Mouse (Mus musculus): ENCODE data around the gene Cnot1. TPM values are rescaled to one million over a fixed set of nuclear protein-coding genes. Genes with fewer than 3 reads are reported as not detected.

The Cnot1 gene
- polyA plus RNA-seq, 1 experiment, result 63.2 TPM

DNA sequence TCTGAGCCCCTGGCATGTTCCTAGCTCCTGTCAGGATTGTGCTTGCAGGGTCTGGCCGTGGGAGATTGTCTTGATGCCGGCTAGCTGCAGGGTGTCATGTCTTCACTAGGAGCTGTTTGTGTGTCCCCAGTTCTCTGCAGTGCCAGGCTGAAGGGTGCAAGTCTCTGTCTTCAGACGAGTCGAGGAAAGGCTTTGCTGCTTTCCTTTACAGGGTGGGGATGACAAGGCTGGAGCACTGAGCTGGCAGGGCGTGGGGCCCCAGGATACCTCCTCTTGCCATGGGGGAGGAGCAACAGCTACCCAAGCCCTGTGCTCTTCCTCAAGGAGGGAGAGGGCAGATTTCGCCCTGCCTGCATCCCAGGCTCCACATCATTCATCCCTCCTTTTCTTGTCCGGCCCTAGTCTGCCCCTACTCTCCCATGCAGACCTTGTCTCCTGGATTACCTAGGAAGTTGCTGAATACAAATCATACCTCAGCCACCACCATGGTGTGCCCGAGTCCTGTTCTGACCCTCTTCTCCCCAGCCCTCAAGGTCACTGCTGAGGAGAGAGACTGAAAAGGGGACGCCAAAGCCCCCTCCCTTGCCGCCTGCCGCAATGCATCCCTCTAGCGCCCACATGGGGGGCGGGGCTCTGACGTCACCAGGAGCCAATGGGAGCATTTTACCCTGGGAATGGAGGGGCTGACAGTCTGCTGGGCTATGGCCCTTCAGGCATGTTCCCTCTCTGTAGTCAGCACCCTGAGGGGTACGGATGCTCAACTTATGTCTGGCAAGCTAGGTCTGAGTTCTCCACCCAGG is 103.6 kb downstream of the Cnot1 start:
- TF ChIP-seq CTCF (IDR thresholded peaks at IDR 0.05; ENCODE audit: extremely low read depth, insufficient read length, insufficient replicate concordance, low read depth, low read length) (no peak), POLR2A (IDR thresholded peaks at IDR 0.05; ENCODE audit: low read depth, low read length) (no peak)
- H3K27ac ChIP-seq (ENCODE audit: insufficient read depth, low read depth, low read length), result no peak overlapping the region
- 9% methylated on average over 15 of the region's 15 CpGs for WGBS
- peak overlapping the region; percentile 59 for H3K4me3 ChIP-seq (ENCODE audit: low read depth, low read length)
- H3K36me3 ChIP-seq (ENCODE audit: control insufficient read depth, insufficient read depth, low read length), result no peaks in the 10 kb centered on the region
- H3K4me1 ChIP-seq (ENCODE audit: control insufficient read depth, insufficient read depth, insufficient read length, low read length), result peaks cover 3% of the 10 kb centered on the region; the same call in 1 of the 2 replicates
- H3K27me3 ChIP-seq (ENCODE audit: control insufficient read depth, insufficient read depth, low read length), result no peaks in the 10 kb centered on the region; the same call in none of the 2 replicates

DNA sequence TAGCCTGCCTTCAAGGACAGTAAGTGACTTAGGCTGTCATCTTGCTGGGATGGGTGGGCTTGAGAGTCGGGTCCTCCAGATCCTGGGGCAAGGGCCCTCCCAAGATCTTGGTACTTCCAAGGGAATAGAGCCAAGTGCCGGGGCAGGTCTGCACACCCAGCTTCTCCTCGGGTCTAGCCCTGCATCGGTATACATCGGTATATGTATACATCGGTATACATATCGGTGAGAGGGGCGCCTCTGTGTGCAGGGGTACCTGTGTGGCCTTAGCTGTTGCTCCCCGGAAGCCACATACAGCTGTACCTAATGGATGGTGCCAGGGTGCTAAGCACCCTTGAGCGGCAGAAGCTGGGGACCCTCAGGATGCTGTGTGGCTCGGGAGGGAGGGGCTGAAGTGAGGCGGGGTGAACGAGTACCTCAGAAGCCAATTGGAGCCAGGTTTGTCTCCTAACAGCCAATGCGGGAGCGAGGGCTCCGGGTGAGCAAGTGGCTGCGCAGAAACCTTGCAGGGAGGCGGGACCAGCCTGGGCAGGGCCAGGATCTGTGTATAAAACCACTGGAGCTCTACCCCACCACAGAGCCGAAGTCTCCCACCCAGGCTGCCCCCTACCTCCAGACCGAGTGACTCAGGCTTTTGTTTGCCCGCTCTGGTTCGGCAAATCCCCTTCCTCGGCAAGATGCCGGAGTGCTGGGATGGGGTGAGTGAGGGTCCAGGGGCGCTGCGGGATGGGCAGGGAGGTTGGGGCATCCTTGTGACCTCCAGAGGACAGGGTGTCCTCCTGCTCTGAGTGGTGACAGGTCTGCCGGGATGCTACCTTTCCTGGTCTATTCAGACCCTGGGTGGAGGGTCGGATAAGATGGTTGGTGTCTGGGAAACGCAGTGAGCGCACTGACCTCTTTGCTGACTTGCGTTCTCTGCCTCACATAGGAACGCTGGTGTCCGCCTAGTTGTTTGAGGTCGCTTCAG is 104.5 kb downstream of the Cnot1 start:
- Histone ChIP-seq H3K4me3 (ENCODE audit: low read depth, low read length) (peak overlapping the region; percentile 59), H3K27ac (ENCODE audit: insufficient read depth, low read depth, low read length) (no peak overlapping the region), H3K27me3 (ENCODE audit: control insufficient read depth, insufficient read depth, low read length) (no peaks in the 10 kb centered on the region; the same call in none of the 2 replicates), H3K4me1 (ENCODE audit: control insufficient read depth, insufficient read depth, insufficient read length, low read length) (peaks cover 3% of the 10 kb centered on the region; the same call in 1 of the 2 replicates), H3K36me3 (ENCODE audit: control insufficient read depth, insufficient read depth, low read length) (no peaks in the 10 kb centered on the region)
- WGBS, result 3% methylated on average over 34 of the region's 34 CpGs
- TF ChIP-seq CTCF (IDR thresholded peaks at IDR 0.05; ENCODE audit: extremely low read depth, insufficient read length, insufficient replicate concordance, low read depth, low read length), result no peak
- no peak for TF ChIP-seq POLR2A (IDR thresholded peaks at IDR 0.05; ENCODE audit: low read depth, low read length)

DNA sequence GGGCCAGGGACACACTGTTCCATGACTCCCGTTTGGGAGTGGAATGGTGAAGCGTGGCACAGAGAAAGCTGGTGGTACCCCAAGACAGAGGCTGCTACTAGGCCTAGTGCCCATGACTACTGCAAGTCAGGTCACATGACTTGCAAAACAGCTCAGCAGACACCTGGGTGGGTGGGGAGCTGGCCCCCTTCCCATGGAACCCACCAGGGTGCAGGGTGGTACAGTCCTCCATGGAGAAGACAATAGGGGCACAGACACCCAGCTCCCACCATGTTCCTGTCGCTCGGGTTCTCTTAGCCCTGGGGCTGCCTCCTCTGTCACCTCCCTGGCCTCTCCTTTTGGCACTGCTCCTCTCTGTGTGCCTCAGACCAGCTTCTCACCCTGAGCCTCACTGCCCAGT is 105.5 kb downstream of the Cnot1 start:
- WGBS, result 72% methylated on average over 4 of the region's 4 CpGs
- H3K27me3 ChIP-seq (ENCODE audit: control insufficient read depth, insufficient read depth, low read length), result no peaks in the 10 kb centered on the region; the same call in none of the 2 replicates
- H3K27ac ChIP-seq (ENCODE audit: insufficient read depth, low read depth, low read length), result no peak overlapping the region
- TF ChIP-seq CTCF (IDR thresholded peaks at IDR 0.05; ENCODE audit: extremely low read depth, insufficient read length, insufficient replicate concordance, low read depth, low read length) (no peak), POLR2A (IDR thresholded peaks at IDR 0.05; ENCODE audit: low read depth, low read length) (no peak)
- no peaks in the 10 kb centered on the region for H3K36me3 ChIP-seq (ENCODE audit: control insufficient read depth, insufficient read depth, low read length)
- peaks cover 3% of the 10 kb centered on the region; the same call in 1 of the 2 replicates for H3K4me1 ChIP-seq (ENCODE audit: control insufficient read depth, insufficient read depth, insufficient read length, low read length)
- no peak overlapping the region for H3K4me3 ChIP-seq (ENCODE audit: low read depth, low read length)

DNA sequence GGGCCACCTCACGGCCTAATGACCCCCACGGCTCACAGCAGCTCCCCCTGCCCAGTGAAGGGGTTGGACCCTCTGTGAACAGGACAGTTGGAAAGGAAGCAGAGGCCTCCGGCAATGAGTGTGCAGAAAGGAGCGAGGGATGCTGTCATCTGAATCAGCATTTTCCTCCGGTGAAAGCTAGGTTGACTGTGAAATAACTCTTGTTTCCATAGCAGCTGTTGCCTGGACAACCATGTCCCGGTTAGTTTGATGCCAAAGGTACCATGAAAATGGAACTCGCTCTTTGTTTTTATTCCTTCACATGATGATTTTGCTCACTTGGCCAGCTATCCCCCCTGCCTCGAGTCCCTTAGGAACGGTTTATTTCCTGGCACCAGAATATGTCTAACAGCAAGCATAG is 107.0 kb downstream of the Cnot1 start:
- H3K27me3 ChIP-seq (ENCODE audit: control insufficient read depth, insufficient read depth, low read length), result peaks cover 3% of the 10 kb centered on the region
- H3K4me1 ChIP-seq (ENCODE audit: control insufficient read depth, insufficient read depth, insufficient read length, low read length), result peaks cover 3% of the 10 kb centered on the region; the same call in 1 of the 2 replicates
- no peaks in the 10 kb centered on the region for H3K36me3 ChIP-seq (ENCODE audit: control insufficient read depth, insufficient read depth, low read length)
- H3K27ac ChIP-seq (ENCODE audit: insufficient read depth, low read depth, low read length), result no peak overlapping the region
- no peak overlapping the region for H3K4me3 ChIP-seq (ENCODE audit: low read depth, low read length)
- WGBS, result 59% methylated on average over 9 of the region's 9 CpGs
- TF ChIP-seq POLR2A (IDR thresholded peaks at IDR 0.05; ENCODE audit: low read depth, low read length), result no peak
- no peak for TF ChIP-seq CTCF (IDR thresholded peaks at IDR 0.05; ENCODE audit: extremely low read depth, insufficient read length, insufficient replicate concordance, low read depth, low read length)

DNA sequence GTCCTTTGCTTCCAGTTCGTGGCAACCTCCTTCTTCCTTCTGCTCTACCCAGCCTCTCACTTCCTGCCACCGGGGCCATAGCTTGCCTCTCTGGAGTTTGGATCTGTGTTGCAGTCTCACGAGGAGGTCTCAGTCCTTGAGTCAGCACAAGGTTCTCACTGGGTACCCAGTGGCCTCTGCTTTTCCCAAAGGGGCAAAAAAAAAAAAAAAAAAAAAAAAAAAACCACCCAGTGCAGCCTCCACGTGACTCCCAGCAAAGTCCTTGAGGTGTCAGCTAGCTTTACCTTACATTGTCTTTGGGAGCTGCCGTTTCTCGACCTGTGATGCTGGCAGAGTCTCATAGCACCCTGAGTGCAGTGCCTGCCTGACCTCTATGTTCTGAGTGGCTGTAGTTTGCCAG is 109.1 kb downstream of the Cnot1 start:
- 20% methylated on average over 6 of the region's 6 CpGs for WGBS

DNA sequence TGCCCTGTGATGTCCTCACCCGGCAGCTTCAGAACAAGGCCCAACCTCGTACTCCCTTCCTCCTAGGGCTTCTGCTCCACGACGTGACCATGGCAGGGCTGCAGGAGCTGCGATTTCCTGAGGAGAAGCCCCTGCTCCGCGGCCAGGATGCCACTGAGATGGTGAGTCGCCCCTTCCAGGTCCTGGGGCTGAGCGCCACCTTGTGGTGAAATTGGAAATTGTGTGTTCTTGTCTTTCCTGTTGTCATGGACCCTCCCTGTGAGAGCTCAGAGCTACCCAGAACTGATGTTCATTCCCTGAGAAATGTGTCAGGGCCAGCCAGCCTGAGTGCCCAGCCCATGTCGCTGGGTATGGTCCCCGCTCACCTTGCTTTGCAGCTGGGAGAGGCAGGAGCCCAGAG is 110.1 kb downstream of the Cnot1 start:
- no peaks in the 10 kb centered on the region for H3K4me1 ChIP-seq (ENCODE audit: control insufficient read depth, insufficient read depth, insufficient read length, low read length)
- WGBS, result 4% methylated on average over 11 of the region's 11 CpGs
- H3K27me3 ChIP-seq (ENCODE audit: control insufficient read depth, insufficient read depth, low read length), result peaks cover 7% of the 10 kb centered on the region; the same call in 1 of the 2 replicates
- H3K36me3 ChIP-seq (ENCODE audit: control insufficient read depth, insufficient read depth, low read length), result no peaks in the 10 kb centered on the region
- H3K27ac ChIP-seq (ENCODE audit: insufficient read depth, low read depth, low read length), result no peak overlapping the region
- H3K4me3 ChIP-seq (ENCODE audit: low read depth, low read length), result no peak overlapping the region
- no peak for TF ChIP-seq POLR2A (IDR thresholded peaks at IDR 0.05; ENCODE audit: low read depth, low read length)
- TF ChIP-seq CTCF (IDR thresholded peaks at IDR 0.05; ENCODE audit: extremely low read depth, insufficient read length, insufficient replicate concordance, low read depth, low read length), result peak; percentile 76

More for the DNA sequence above, 109.1 kb downstream of the Cnot1 start:
- Histone ChIP-seq H3K4me3 (ENCODE audit: low read depth, low read length) (no peak overlapping the region), H3K27me3 (ENCODE audit: control insufficient read depth, insufficient read depth, low read length) (peaks cover 7% of the 10 kb centered on the region; the same call in 1 of the 2 replicates), H3K27ac (ENCODE audit: insufficient read depth, low read depth, low read length) (no peak overlapping the region), H3K36me3 (ENCODE audit: control insufficient read depth, insufficient read depth, low read length) (no peaks in the 10 kb centered on the region), H3K4me1 (ENCODE audit: control insufficient read depth, insufficient read depth, insufficient read length, low read length) (no peaks in the 10 kb centered on the region; the same call in 1 of the 2 replicates)
- TF ChIP-seq CTCF (IDR thresholded peaks at IDR 0.05; ENCODE audit: extremely low read depth, insufficient read length, insufficient replicate concordance, low read depth, low read length), result no peak
- TF ChIP-seq POLR2A (IDR thresholded peaks at IDR 0.05; ENCODE audit: low read depth, low read length), result no peak
